Mouse (Mus musculus): ENCODE results near the gene Ppfibp1. TPM values are rescaled to one million over a fixed set of nuclear protein-coding genes. Genes with fewer than 3 reads are reported as not detected.

The Ppfibp1 gene
- polyA plus RNA-seq, 1 experiment = 26.5 TPM

DNA sequence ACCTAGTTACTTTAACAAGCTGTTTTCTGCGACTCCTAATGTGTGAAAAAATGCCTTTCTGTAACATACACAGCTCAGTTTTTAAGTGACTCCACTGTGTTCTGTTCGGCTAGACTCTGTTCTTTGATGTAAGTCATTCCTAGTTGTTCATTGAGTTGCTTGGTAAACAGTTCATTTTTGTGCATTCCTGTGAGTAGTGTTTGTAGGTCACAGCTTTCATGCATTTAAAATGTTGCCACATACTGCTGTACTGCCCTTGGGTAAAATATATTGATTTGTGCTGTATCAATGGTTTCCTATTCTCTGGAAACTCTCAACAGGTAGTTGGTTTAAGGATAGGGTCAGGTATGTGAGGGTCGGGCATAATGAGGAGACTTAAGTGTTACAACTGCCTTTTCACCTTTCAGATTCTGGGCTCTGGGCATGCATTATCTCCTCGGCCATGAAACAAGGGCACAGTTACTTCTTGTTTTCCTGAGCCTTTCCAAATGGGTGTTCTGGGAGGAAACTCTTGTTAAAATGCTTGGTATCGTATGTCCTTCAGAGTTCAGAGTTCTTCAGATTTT lies 38.2 kb downstream of the Ppfibp1 start:
- TF ChIP-seq POLR2A (IDR thresholded peaks at IDR 0.05; ENCODE audit: extremely low read depth, insufficient read depth, low read length) (no peak), CTCF (IDR thresholded peaks at IDR 0.05; ENCODE audit: extremely low read depth, insufficient read depth, low read length) (no peak)
- no peak overlapping the region for H3K27ac ChIP-seq (ENCODE audit: insufficient read depth, low read length)
- H3K4me3 ChIP-seq (ENCODE audit: insufficient read depth, low read length) = no peak overlapping the region
- H3K4me1 ChIP-seq (ENCODE audit: control insufficient read depth, insufficient read depth, low read length) = no peaks in the 10 kb centered on the region

DNA sequence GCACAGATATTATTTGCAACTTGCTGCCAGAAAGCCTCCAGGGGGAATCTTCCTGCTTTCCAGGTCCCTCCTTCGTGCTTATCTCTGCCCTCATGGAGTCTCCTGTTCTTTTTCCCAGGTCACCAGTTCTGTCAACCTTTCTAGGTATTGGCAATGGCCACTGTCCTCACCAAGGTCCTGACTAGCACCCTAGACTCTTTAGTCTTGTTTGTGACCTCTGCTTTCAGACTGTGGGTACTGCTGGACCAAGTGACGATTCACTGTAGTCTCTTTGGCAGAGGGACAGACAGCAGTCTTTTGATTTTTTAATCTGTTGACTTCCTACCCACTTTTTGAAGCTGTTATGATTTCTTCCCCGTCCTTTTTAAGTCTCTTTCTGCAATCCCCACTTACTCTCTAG lies 39.8 kb downstream of the Ppfibp1 start:
- Histone ChIP-seq H3K4me1 (ENCODE audit: control insufficient read depth, insufficient read depth, low read length) (no peaks in the 10 kb centered on the region), H3K27ac (ENCODE audit: insufficient read depth, low read length) (no peak overlapping the region), H3K4me3 (ENCODE audit: insufficient read depth, low read length) (no peak overlapping the region)
- no peak for TF ChIP-seq POLR2A (IDR thresholded peaks at IDR 0.05; ENCODE audit: extremely low read depth, insufficient read depth, low read length)
- no peak for TF ChIP-seq CTCF (IDR thresholded peaks at IDR 0.05; ENCODE audit: extremely low read depth, insufficient read depth, low read length)

DNA sequence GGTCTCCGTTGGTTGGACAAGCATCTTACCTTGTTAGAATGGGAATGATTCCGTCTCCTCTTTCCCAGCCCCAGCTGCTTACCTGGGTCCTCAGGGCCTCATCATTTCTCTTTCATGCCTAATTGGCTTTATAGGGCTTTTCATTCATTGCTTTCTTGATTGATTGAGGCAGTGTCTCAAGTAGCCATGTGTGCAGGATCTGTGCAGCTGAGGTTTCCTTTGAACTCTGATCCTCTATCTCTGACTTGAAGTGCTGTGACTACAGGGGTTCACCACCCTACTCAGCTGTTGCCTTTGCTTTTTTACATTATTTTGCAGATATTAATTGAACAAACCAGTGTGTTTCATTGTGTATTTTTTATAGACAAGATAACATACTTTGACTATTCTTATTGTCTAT lies 40.7 kb downstream of the Ppfibp1 start:
- TF ChIP-seq CTCF (IDR thresholded peaks at IDR 0.05; ENCODE audit: extremely low read depth, insufficient read depth, low read length) (no peak), POLR2A (IDR thresholded peaks at IDR 0.05; ENCODE audit: extremely low read depth, insufficient read depth, low read length) (no peak)
- Histone ChIP-seq H3K4me1 (ENCODE audit: control insufficient read depth, insufficient read depth, low read length) (no peaks in the 10 kb centered on the region), H3K27ac (ENCODE audit: insufficient read depth, low read length) (no peak overlapping the region), H3K4me3 (ENCODE audit: insufficient read depth, low read length) (no peak overlapping the region)

DNA sequence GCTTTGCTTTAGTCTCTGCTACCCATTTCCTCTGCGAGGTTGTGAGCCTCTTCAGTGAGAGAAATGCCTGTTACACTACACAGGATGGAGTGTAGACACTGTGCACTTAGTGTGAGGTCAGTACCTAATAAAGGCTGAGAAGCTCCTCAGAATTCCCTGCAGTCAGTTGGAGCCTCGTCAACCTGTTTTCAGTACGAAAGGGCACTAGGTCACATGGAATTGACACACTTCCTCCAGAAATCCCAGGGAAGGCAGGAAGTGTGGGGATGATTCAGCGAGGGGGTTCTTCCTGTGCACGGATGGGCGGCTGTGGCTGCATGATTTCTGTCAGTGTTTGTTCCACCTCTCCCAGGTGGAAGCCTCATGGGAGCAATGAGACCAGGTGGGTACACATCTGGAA lies 44.8 kb downstream of the Ppfibp1 start:
- Histone ChIP-seq H3K4me1 (ENCODE audit: control insufficient read depth, insufficient read depth, low read length) (no peaks in the 10 kb centered on the region), H3K27ac (ENCODE audit: insufficient read depth, low read length) (no peak overlapping the region; the same call in 1 of the 2 replicates), H3K4me3 (ENCODE audit: insufficient read depth, low read length) (no peak overlapping the region)
- no peak for TF ChIP-seq CTCF (IDR thresholded peaks at IDR 0.05; ENCODE audit: extremely low read depth, insufficient read depth, low read length)
- TF ChIP-seq POLR2A (IDR thresholded peaks at IDR 0.05; ENCODE audit: extremely low read depth, insufficient read depth, low read length) = no peak

DNA sequence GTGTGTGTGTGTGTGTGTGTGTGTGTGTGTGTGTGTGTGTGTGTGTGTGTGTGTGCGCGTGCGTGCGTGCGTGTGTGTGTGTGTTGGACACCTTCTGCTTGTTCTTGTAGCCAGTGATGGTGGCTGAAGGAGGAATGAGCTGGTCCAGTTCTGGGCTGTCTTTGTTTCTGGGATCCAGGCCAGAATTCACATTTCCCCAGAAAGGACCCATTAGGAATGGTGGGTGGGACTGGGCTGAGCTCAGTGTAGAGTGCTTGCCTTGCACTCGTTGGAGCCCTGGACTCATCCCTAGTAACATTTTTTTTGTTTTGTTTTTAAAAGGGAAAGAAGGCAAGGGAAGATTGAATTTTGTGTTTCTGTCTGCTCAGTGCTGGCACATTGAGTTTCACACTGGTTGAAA lies 47.7 kb downstream of the Ppfibp1 start:
- H3K4me3 ChIP-seq (ENCODE audit: insufficient read depth, low read length) = no peak overlapping the region
- no peaks in the 10 kb centered on the region for H3K4me1 ChIP-seq (ENCODE audit: control insufficient read depth, insufficient read depth, low read length)
- H3K27ac ChIP-seq (ENCODE audit: insufficient read depth, low read length) = no peak overlapping the region
- no peak for TF ChIP-seq CTCF (IDR thresholded peaks at IDR 0.05; ENCODE audit: extremely low read depth, insufficient read depth, low read length)
- no peak for TF ChIP-seq POLR2A (IDR thresholded peaks at IDR 0.05; ENCODE audit: extremely low read depth, insufficient read depth, low read length)

DNA sequence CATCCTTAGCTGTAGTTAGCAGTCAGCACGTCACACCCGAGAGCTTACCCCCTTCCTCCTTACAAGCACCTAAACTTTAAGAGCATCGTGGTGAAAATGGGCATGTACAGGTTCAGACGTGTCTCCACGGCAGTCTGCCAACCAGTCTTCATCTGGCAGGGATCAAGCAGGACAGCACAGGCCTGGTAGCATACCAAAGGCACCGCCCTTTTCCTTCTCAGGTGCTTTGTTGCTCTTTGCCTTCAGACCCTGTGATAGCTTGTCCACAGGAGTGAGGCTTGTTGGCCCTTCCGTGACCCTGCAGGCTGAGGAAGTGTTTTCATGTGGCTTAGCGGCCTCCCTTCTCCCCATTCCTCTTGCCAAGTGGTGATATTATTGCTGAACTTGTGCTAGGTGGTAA lies 50.7 kb downstream of the Ppfibp1 start:
- Histone ChIP-seq H3K27ac (ENCODE audit: insufficient read depth, low read length) (no peak overlapping the region), H3K4me3 (ENCODE audit: insufficient read depth, low read length) (no peak overlapping the region), H3K4me1 (ENCODE audit: control insufficient read depth, insufficient read depth, low read length) (no peaks in the 10 kb centered on the region)
- TF ChIP-seq CTCF (IDR thresholded peaks at IDR 0.05; ENCODE audit: extremely low read depth, insufficient read depth, low read length) = no peak
- no peak for TF ChIP-seq POLR2A (IDR thresholded peaks at IDR 0.05; ENCODE audit: extremely low read depth, insufficient read depth, low read length)

DNA sequence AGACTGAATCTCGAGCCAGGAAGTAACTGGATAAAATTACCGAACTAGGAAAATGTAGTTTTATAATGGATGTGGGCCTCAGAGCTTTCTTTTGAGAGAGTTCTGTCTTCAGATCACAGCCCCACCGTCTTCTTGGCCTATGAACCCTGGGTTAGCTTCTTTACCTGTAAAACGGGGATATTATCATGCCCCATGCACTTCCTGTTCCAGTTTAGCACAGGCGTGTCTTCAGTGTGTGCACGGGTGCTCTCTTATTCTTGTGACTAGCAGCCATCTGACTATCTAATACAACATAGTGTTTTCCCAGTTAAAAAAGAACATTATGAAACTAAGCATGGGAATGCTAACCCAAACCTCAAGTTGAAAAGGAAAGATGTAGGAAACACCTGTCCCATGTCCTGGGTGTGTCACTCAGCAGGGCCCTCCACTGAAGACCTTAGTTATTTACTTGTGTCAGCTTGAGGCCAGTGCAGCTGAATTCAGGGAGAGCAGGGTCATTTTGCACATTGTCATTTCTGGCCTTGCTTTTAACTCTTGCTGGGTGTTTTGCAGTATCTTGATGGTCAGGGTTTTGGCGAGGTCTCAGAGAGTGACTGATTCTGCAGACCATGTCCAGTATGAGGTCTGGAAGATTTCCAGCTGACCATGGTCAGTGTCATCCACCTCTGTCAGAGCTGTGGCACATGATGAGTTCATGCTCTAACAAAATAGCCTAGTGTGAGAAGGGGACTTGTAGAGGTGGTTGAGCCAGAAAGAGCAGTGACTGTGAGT lies 53.4 kb downstream of the Ppfibp1 start:
- Histone ChIP-seq H3K27ac (ENCODE audit: insufficient read depth, low read length) (no peak overlapping the region), H3K4me1 (ENCODE audit: control insufficient read depth, insufficient read depth, low read length) (no peaks in the 10 kb centered on the region), H3K4me3 (ENCODE audit: insufficient read depth, low read length) (no peak overlapping the region)
- TF ChIP-seq CTCF (IDR thresholded peaks at IDR 0.05; ENCODE audit: extremely low read depth, insufficient read depth, low read length) (no peak), POLR2A (IDR thresholded peaks at IDR 0.05; ENCODE audit: extremely low read depth, insufficient read depth, low read length) (no peak)

- TF ChIP-seq POLR2A (IDR thresholded peaks at IDR 0.05; ENCODE audit: extremely low read depth, insufficient read depth, low read length) = no peak
- TF ChIP-seq CTCF (IDR thresholded peaks at IDR 0.05; ENCODE audit: extremely low read depth, insufficient read depth, low read length) = no peak
- Histone ChIP-seq H3K4me1 (ENCODE audit: control insufficient read depth, insufficient read depth, low read length) (no peaks in the 10 kb centered on the region), H3K27ac (ENCODE audit: insufficient read depth, low read length) (no peak overlapping the region), H3K4me3 (ENCODE audit: insufficient read depth, low read length) (no peak overlapping the region)
Observed at GRCm38 (mm10) chr6:146944009-146944408, 55.7 kb downstream of the Ppfibp1 start.

DNA sequence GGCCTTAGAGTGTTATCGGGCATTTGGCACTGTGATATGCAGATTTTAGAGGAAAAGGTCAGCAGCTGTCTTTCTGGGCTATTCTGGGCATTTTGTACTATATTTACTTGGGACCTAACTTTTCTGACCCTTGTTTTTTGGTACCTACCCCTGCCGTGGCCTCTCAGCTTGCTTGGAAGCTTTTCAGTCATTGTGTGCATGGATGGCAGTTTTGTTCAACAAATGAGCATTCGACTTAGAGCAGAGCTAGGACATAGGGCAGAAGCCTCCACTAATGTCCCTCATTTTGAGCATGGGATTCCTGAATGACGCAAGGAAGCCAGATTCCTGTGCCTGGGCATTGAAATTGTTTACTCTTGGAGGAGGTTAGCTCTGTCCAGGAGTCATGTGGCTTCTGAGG lies 56.5 kb downstream of the Ppfibp1 start:
- no peak overlapping the region for H3K4me3 ChIP-seq (ENCODE audit: insufficient read depth, low read length)
- H3K27ac ChIP-seq (ENCODE audit: insufficient read depth, low read length) = no peak overlapping the region
- TF ChIP-seq CTCF (IDR thresholded peaks at IDR 0.05; ENCODE audit: extremely low read depth, insufficient read depth, low read length) (no peak), POLR2A (IDR thresholded peaks at IDR 0.05; ENCODE audit: extremely low read depth, insufficient read depth, low read length) (no peak)
- H3K4me1 ChIP-seq (ENCODE audit: control insufficient read depth, insufficient read depth, low read length) = no peaks in the 10 kb centered on the region

Data from cortical plate, adult 2 months (tissue).